Mouse (Mus musculus) thymus, postnatal 10 days (tissue): ENCODE data around the gene Olfr1506.
"Not testable (repeated sequence)": the region's sequence is repeated elsewhere in the genome, so short reads cannot be mapped to it uniquely, and the experiment has no call there.

Source experiments
- DNase-seq, 2 experiments: peaks; one replicate each; pipeline ENCODE4 v3.0.0; 2021; ENCODE audit warnings: low spot score in 2 of 2

Olfr1506 gene

DNA sequence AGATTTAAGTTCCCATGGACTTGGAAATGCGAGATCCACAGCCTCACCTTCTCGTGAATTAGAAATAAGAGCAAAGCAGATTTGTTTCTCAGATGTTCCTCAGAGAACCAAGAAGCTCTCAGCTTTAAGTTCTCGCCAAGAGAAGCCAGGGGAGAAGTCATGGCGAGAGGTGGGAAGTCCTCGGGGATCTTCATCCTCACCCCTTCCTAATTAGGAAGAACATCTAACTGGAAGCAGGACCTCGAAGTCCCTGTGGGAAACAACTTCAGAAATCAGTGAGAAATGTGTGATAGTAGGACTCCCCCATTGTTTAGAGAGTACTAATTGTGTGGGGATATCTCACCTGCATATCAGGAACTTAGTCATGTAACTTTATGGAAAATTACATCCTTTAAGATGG lies at the start of gene Olfr1506:
Gene Olfr1506 (minus strand): TSS at position 101 of the 400 bp plus-strand sequence.
- DNase-seq: not testable (repeated sequence)

DNA sequence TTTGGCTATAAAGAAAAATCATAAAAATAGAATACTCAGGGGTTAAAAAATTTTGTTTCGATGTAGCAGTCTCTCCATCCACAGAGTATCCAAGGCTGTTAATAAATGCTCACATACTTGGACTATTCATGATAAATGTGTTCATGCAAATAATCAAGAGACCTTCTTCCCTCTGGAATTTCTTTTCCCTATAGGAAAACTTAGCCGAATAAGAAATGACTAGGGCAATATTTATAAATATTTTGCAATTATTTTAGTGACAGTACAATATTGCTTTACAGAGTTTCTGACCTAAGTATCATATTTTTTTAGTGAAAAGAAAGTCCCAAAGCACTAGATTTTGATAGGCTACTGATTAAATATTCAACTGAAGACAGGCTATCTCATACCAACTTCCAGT lies 46.6 kb upstream of the Olfr1506 start, which contains the start of gene Olfr1271:
Gene Olfr1271 (minus strand): TSS at position 101 of the 400 bp plus-strand sequence.
- DNase-seq: no peak

- DNase-seq: no peak
These were observed 33.2 kb upstream of the Olfr1506 start, which contains the start of gene Olfr142 for GRCm38 (mm10) chr2:90257492-90257891. Gene Olfr142, minus strand, starts transcription at chr2:90257592.

GRCm38 (mm10) chr2:90199606-90200005 lies 24.7 kb downstream of the Olfr1506 start:
- not testable (repeated sequence) for DNase-seq

DNA sequence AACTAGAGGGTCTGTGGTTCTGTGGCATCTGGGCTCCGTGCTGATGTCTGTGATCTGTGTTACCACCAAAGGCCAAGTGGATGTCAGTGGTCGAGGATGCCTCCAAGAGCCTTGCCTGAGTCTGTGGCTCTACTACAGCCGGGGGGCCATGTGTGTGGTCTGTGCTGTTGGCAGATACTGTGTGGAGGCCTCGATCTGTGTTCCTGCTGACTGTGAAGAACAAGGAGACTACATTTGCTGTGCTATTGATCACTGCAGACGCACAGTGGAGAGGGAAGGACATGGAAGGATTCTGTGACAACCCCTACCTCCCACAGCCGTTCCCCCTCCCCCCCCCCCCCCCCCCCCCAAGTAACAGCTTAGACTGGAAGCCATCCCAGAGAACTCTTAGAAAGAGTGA lies 29.0 kb downstream of the Olfr1506 start:
- not testable (repeated sequence) for DNase-seq

GRCm38 (mm10) chr2:90194750-90195149 lies 29.5 kb downstream of the Olfr1506 start:
- DNase-seq: not testable (repeated sequence)

DNA sequence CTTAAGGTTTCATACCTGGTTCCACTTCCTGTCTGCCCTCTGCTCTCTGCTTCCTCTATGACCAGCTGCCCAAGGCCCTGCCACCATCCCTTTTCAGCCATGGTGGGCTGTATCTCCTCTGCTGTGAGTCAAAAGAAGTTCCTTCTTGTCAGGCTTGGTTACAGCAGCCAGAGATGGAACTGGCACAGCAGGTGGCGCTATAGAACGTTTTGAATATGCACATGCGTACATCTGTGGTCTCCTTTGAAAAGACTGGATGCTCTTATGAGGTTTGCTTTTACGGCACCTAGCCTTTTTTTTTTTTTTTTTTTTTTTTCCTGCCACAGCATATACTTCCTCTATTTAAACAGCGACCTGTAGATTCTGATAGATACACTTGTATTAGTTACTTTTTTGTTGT lies 37.2 kb downstream of the Olfr1506 start:
- not testable (repeated sequence) for DNase-seq

- not testable (repeated sequence) for DNase-seq
These were observed 38.2 kb downstream of the Olfr1506 start for GRCm38 (mm10) chr2:90186082-90186481.
